Comparison of ENCODE assay signal across 8 mouse cellular contexts in genomic region chr5:33274953-33275454, GRCm38 (mm10). TPM values are rescaled to one million over a fixed set of nuclear protein-coding genes. Genes with fewer than 3 reads are reported as not detected.
A peak's percentile ranks its signal among the peaks of the same experiment; 100 is the strongest.
DNase-seq lines count a peak whose midpoint lies in the region; ATAC-seq and TF ChIP-seq lines count a peak whose summit lies in the region.

Gene Ctbp1 (minus strand): TSS chr5:33274994.

- DNase-seq in gastrocnemius, postnatal 10 days = peak; percentile 92
- peak; percentile 90 for DNase-seq in induced T-regulatory cell, adult 2 months (ENCODE audit: low read depth)
- DNase-seq in left cerebral cortex, adult 9 months (ENCODE audit: low spot score in 2 of 2) = peak; percentile 72 to 88
- DNase-seq in right cerebral cortex, postnatal 14 days = peak; percentile 95
- DNase-seq in urinary bladder, postnatal 36 days (ENCODE audit: low spot score in 2 of 2) = peak; percentile 86 to 88

- TF ChIP-seq POLR2A in cortical plate, adult 2 months (IDR thresholded peaks at IDR 0.05; ENCODE audit: extremely low read depth, insufficient read depth, low read length) = peak; percentile 36; the same call in 1 of the 2 replicates

- H3K4me3 ChIP-seq in cortical plate, adult 2 months (ENCODE audit: insufficient read depth, low read length) = peak within 1 kb of the TSS; percentile 92

- TF ChIP-seq CTCF in cortical plate, adult 2 months (IDR thresholded peaks at IDR 0.05; ENCODE audit: extremely low read depth, insufficient read depth, low read length) = no peak

- peaks cover 9% of the 10 kb centered on the region for H3K4me1 ChIP-seq in cortical plate, adult 2 months (ENCODE audit: control insufficient read depth, insufficient read depth, low read length)

- H3K27ac ChIP-seq in cortical plate, adult 2 months (ENCODE audit: insufficient read depth, low read length) = peak within 1 kb of the TSS; percentile 98

- peak; percentile 48 for ATAC-seq in activated CD4-positive, CD25-positive, alpha-beta regulatory T cell, adult 4 months
- ATAC-seq in megakaryocyte progenitor cell, adult 5-6 weeks (replicated peaks; ENCODE audit: poor library complexity) = peak; percentile 54

RNA-seq across cellular contexts. Expression of gene Ctbp1, which starts in this region (rescaled TPM):
- polyA plus RNA-seq in activated CD4-positive, CD25-positive, alpha-beta regulatory T cell, adult 4 months (2017; shearing (Covaris generic)) = 10 to 100 TPM; 21.3 to 27.1 TPM
- 250 and 269 TPM in 2 replicates for polyA plus RNA-seq in cortical plate, adult 2 months (2012; rRNA removed)
- 100 to 1,000 TPM; 206 to 216 TPM for total RNA-seq in gastrocnemius, postnatal 10 days (2021)
- total RNA-seq in megakaryocyte progenitor cell, adult 5-6 weeks (2015) = 108 and 115 TPM in 2 replicates
- 139 and 141 TPM in 2 replicates for total RNA-seq in megakaryocyte progenitor cell, adult 5-6 weeks (2017)

Comparison
In these comparisons a context has a peak if more than half of its experiments do, and no peak if none do; other contexts are left out.
1. Peak in every context shown above with its lines: DNase-seq, ATAC-seq, H3K4me3 ChIP-seq and H3K27ac ChIP-seq.